Mouse (Mus musculus) lung, adult 2 months (tissue): ENCODE measurements around the gene Etnppl.

ENCODE experiments used
- CTCF ChIP-seq: fragments of 200-500 bp; IDR thresholded peaks from 2 replicates; pipeline ENCODE4 v1.5.1; 2011; ENCODE audit warnings: mild to moderate bottlenecking, low read length, control low read depth; ENCODE audit not compliant: insufficient read depth
- POLR2A ChIP-seq: fragments of 200-500 bp; IDR thresholded peaks from 2 replicates; pipeline ENCODE4 v1.6.1; 2011; ENCODE audit warnings: low read depth, mild to moderate bottlenecking, control low read depth, low read length, borderline replicate concordance; ENCODE audit errors: extremely low read depth

- no peak for TF ChIP-seq POLR2A
- no peak for TF ChIP-seq CTCF
These were observed 32.3 kb downstream of the Etnppl start for GRCm38 (mm10) chr3:130649569-130649968.
